Comparison of ENCODE assay signal across 10 mouse cellular contexts in the genomic region with DNA sequence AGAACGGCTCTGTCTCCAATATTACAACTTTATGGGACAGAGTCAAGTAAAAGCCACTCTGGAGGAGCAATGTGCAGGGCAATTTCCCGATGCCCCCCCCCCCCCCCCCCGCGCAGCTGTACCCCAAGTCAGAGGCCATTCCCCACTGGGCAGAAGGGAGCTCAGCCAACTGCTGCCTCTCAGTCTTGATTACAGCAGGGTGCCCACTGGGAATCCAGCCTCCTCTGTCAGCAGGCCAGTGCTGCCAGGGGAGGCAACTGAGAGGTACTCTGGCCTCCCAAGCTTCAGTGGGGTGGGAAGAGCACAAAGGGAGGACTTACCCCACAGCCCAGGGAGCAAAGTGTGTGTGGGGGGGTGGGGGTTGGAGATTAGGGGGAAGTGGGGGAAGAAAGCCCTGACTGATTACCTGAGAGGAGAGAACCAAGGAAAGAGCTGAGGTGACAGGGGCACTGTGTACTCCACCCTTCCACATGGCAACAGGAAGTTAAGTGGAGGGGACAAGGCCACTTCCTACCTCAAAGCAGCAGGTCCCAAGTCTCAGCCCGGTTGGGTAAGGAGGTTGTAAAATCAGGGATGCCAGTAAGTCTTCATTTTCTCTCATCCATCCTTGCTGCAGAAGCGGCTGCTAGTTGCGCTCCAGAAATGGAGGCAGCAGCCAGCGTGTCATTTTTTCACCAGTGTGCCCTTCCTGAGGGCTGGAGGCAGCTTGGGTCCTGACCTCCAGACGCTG. TPM values are rescaled to one million over a fixed set of nuclear protein-coding genes. Genes with fewer than 3 reads are reported as not detected.
A peak's percentile ranks its signal among the peaks of the same experiment; 100 is the strongest.
DNase-seq lines count a peak whose midpoint lies in the region; ATAC-seq and TF ChIP-seq lines count a peak whose summit lies in the region.
"Had no signal": no experiment of that assay in that cellular context is flagged by ENCODE, and none has a peak within 500 bp of the region (broad histone marks: within the 10 kb centered on the region; RNA-seq: fewer than 3 reads in every experiment).

No protein-coding gene starts in this region.

- peaks cover 20% of the 10 kb centered on the region for H3K36me3 ChIP-seq in heart, embryonic 14.5 days (ENCODE audit: control insufficient read depth, insufficient read depth, low read length)
- H3K36me3 ChIP-seq in stomach, embryonic 16.5 days (ENCODE audit: control insufficient read depth, insufficient read depth, low read length) = no peaks in the 10 kb centered on the region
- no peaks in the 10 kb centered on the region for H3K36me3 ChIP-seq in stomach, postnatal 0 days (ENCODE audit: control insufficient read depth, insufficient read depth, low read length)
- H3K36me3 ChIP-seq in kidney, adult 2 months (ENCODE audit: control insufficient read depth, insufficient read depth, low read length) = no peaks in the 10 kb centered on the region

- WGBS in heart, embryonic 14.5 days = 57% methylated on average over 7 of the region's 9 CpGs
- 55% methylated on average over 9 of the region's 9 CpGs for WGBS in stomach, embryonic 16.5 days
- 54% methylated on average over 7 of the region's 9 CpGs for WGBS in stomach, postnatal 0 days
- WGBS in kidney, adult 2 months = 52% methylated on average over 9 of the region's 9 CpGs

- no peak for TF ChIP-seq CTCF in stomach, postnatal 0 days (IDR thresholded peaks at IDR 0.05; ENCODE audit: low read depth)
- TF ChIP-seq CTCF in kidney, adult 2 months (conservative IDR thresholded peaks at IDR 0.05; ENCODE audit: insufficient read depth, insufficient read length, low read depth, low read length) = no peak

- TF ChIP-seq POLR2A in kidney, adult 2 months (IDR thresholded peaks at IDR 0.05; ENCODE audit: low read depth, low read length) = no peak

- H3K4me1 ChIP-seq in heart, embryonic 14.5 days (ENCODE audit: control insufficient read depth in 2 of 2, insufficient read depth in 2 of 2, low read length in 2 of 2) = peaks cover 7 to 33% of the 10 kb centered on the region in 2 experiments
- peaks cover 14% of the 10 kb centered on the region for H3K4me1 ChIP-seq in stomach, embryonic 16.5 days (ENCODE audit: control insufficient read depth, insufficient read depth, low read length)
- no peaks in the 10 kb centered on the region for H3K4me1 ChIP-seq in stomach, postnatal 0 days (replicated peaks; ENCODE audit: control insufficient read depth, insufficient read depth)
- peaks cover 6% of the 10 kb centered on the region; the same call in 1 of the 2 replicates for H3K4me1 ChIP-seq in kidney, adult 2 months (ENCODE audit: control insufficient read depth, insufficient read depth, low read length)

- H3K4me3 ChIP-seq in heart, embryonic 14.5 days (ENCODE audit: control insufficient read depth in 1 of 2, insufficient read depth in 1 of 2, low read depth in 1 of 2, low read length in 2 of 2) = peak overlapping the region in 1 of 2 experiments; percentile 93; a peak in 2 of 4 replicates
- no peak overlapping the region for H3K4me3 ChIP-seq in stomach, embryonic 16.5 days (replicated peaks; ENCODE audit: low read length)
- no peak overlapping the region for H3K4me3 ChIP-seq in stomach, postnatal 0 days (ENCODE audit: low read depth, low read length)
- H3K4me3 ChIP-seq in kidney, adult 2 months (ENCODE audit: insufficient read depth, low read depth, low read length) = no peak overlapping the region

- peak overlapping the region; percentile 90 for H3K4me2 ChIP-seq in heart, embryonic 14.5 days (ENCODE audit: low read length)
- H3K4me2 ChIP-seq in stomach, embryonic 16.5 days (ENCODE audit: low read depth, low read length) = no peak overlapping the region
- no peak overlapping the region; the same call in 1 of the 2 replicates for H3K4me2 ChIP-seq in stomach, postnatal 0 days (replicated peaks; ENCODE audit: low read depth)

- DNase-seq in heart, adult 9 months (ENCODE audit: low spot score in 2 of 2) = no peak
- DNase-seq in stomach, postnatal 0 days (ENCODE audit: low spot score) = no peak
- DNase-seq in induced T-regulatory cell, adult 2 months (ENCODE audit: low read depth) = peak; percentile 67
- DNase-seq in kidney, adult 2 months = no peak
- DNase-seq in ovary, adult 18-20 months (ENCODE audit: low spot score) = no peak
- DNase-seq: cerebellum, postnatal 14 days; right cerebral cortex, postnatal 4 days had no signal

- H3K27ac ChIP-seq in heart, embryonic 14.5 days (replicated peaks in 1 of 2; ENCODE audit: control insufficient read depth in 1 of 2, insufficient read depth in 1 of 2, low read depth in 2 of 2, low read length in 2 of 2) = peak overlapping the region in 1 of 2 experiments; percentile 90; a peak in 2 of 4 replicates
- H3K27ac ChIP-seq in stomach, embryonic 16.5 days (ENCODE audit: low read length) = no peak overlapping the region
- H3K27ac ChIP-seq in stomach, postnatal 0 days (replicated peaks) = no peak overlapping the region; the same call in 1 of the 2 replicates
- H3K27ac ChIP-seq in kidney, adult 2 months (ENCODE audit: insufficient read depth, low read depth, low read length) = no peak overlapping the region
- H3K27ac ChIP-seq: lung, embryonic 15.5 days had no signal

- H3K27me3 ChIP-seq in heart, embryonic 14.5 days (ENCODE audit: control insufficient read depth, insufficient read depth, low read length) = no peaks in the 10 kb centered on the region
- H3K27me3 ChIP-seq in stomach, embryonic 16.5 days (ENCODE audit: control insufficient read depth, insufficient read depth, low read length) = no peaks in the 10 kb centered on the region
- no peaks in the 10 kb centered on the region for H3K27me3 ChIP-seq in stomach, postnatal 0 days (ENCODE audit: control insufficient read depth, insufficient read depth, low read length)
- no peaks in the 10 kb centered on the region for H3K27me3 ChIP-seq in kidney, adult 2 months (replicated peaks; ENCODE audit: control insufficient read depth, insufficient read depth, low read length)
- H3K27me3 ChIP-seq: lung, embryonic 15.5 days had no signal

- peak overlapping the region; percentile 89 for H3K9ac ChIP-seq in heart, embryonic 14.5 days (ENCODE audit: low read length)
- peak overlapping the region; percentile 8; the same call in 1 of the 2 replicates for H3K9ac ChIP-seq in stomach, embryonic 16.5 days (ENCODE audit: low read length)
- no peak overlapping the region for H3K9ac ChIP-seq in stomach, postnatal 0 days (ENCODE audit: low read length)

- H3K9me3 ChIP-seq in heart, embryonic 14.5 days (ENCODE audit: control insufficient read depth, low read length) = no peaks in the 10 kb centered on the region
- no peaks in the 10 kb centered on the region for H3K9me3 ChIP-seq in stomach, embryonic 16.5 days (replicated peaks; ENCODE audit: control insufficient read depth, low read length)
- no peaks in the 10 kb centered on the region for H3K9me3 ChIP-seq in stomach, postnatal 0 days (ENCODE audit: control insufficient read depth, low read length)
- H3K9me3 ChIP-seq: lung, embryonic 15.5 days had no signal

- no peak for TF ChIP-seq EP300 in stomach, postnatal 0 days (optimal IDR thresholded peaks at IDR 0.05)

- no peak for ATAC-seq in heart, embryonic 14.5 days (ENCODE audit: insufficient number of reproducible peaks, insufficient read depth, low FRiP score, low read depth)
- ATAC-seq in stomach, embryonic 16.5 days (ENCODE audit: insufficient read depth, low FRiP score) = no peak
- ATAC-seq in stomach, postnatal 0 days (ENCODE audit: low FRiP score, low TSS enrichment) = no peak

RNA-seq across cellular contexts. Expression of a gene that starts 1.7 kb away (rescaled TPM):
- 64.0 and 72.1 TPM in 2 replicates for polyA plus RNA-seq in heart, embryonic 14.5 days (2014; fragmentation: Nextera tagmentation; extraction: Ambion mirVana)
- 43.7 and 45.3 TPM in 2 replicates for polyA plus RNA-seq in stomach, embryonic 16.5 days (2015; fragmentation: Nextera tagmentation; extraction: Ambion mirVana)
- 35.0 and 38.6 TPM in 2 replicates for polyA plus RNA-seq in stomach, postnatal 0 days (2015; fragmentation: Nextera tagmentation; extraction: Ambion mirVana)
- polyA plus RNA-seq in kidney, adult 2 months (2012; rRNA removed) = 15.4 and 16.0 TPM in 2 replicates

RNA-seq across cellular contexts. Expression of a gene that starts 40.9 kb away (rescaled TPM):
- polyA plus RNA-seq in heart, embryonic 14.5 days (2014; fragmentation: Nextera tagmentation; extraction: Ambion mirVana) = 1.5 and 1.7 TPM in 2 replicates
- 1.9 and 2.8 TPM in 2 replicates for polyA plus RNA-seq in stomach, embryonic 16.5 days (2015; fragmentation: Nextera tagmentation; extraction: Ambion mirVana)
- 2.1 and 3.1 TPM in 2 replicates for polyA plus RNA-seq in stomach, postnatal 0 days (2015; fragmentation: Nextera tagmentation; extraction: Ambion mirVana)
- polyA plus RNA-seq in kidney, adult 2 months (2012; rRNA removed) = 261 and 276 TPM in 2 replicates

Comparison
In these comparisons a context has a peak if more than half of its experiments do, and no peak if none do; other contexts are left out.
1. RNA of a gene that starts 40.9 kb away (polyA plus RNA-seq): 261 to 276 TPM in kidney, adult 2 months; 2.1 to 3.1 TPM in stomach, postnatal 0 days, 1.9 to 2.8 TPM in stomach, embryonic 16.5 days and 1.5 to 1.7 TPM in heart, embryonic 14.5 days; every median in the first group is over 10 times any median in the second.